Mouse (Mus musculus): Measurements from ENCODE around the gene Upk3b. TPM values are rescaled to one million over a fixed set of nuclear protein-coding genes. Genes with fewer than 3 reads are reported as not detected.

Gene Upk3b
- polyA plus RNA-seq, 1 experiment from 2014 or later: not detected

GRCm38 (mm10) chr5:136014877-136015276, 23.4 kb upstream of the Upk3b start:
- ATAC-seq (replicated peaks): no peak
- Histone ChIP-seq H3K4me3 (no peak overlapping the region), H3K4me2 (no peak overlapping the region), H3K36me3 (replicated peaks) (peaks cover 20% of the 10 kb centered on the region; the same call in 1 of the 2 replicates), H3K9ac (no peak overlapping the region), H3K4me1 (peaks cover 5% of the 10 kb centered on the region), H3K27ac (no peak overlapping the region), H3K9me3 (no peaks in the 10 kb centered on the region), H3K27me3 (replicated peaks) (no peaks in the 10 kb centered on the region)
- WGBS: 80% methylated on average over 10 of the region's 10 CpGs

GRCm38 (mm10) chr5:136015586-136015985, 22.7 kb upstream of the Upk3b start:
- Histone ChIP-seq H3K9ac (no peak overlapping the region), H3K4me3 (no peak overlapping the region), H3K4me1 (peaks cover 5% of the 10 kb centered on the region), H3K4me2 (no peak overlapping the region), H3K9me3 (no peaks in the 10 kb centered on the region), H3K36me3 (replicated peaks) (peaks cover 13% of the 10 kb centered on the region; the same call in 1 of the 2 replicates), H3K27me3 (replicated peaks) (no peaks in the 10 kb centered on the region), H3K27ac (peak overlapping the region; percentile 36; the same call in 1 of the 2 replicates)
- WGBS: 77% methylated on average over 10 of the region's 10 CpGs
- no peak for ATAC-seq (replicated peaks)

GRCm38 (mm10) chr5:136016014-136016876, 22.1 kb upstream of the Upk3b start:
- peaks cover 11% of the 10 kb centered on the region; the same call in 1 of the 2 replicates for H3K36me3 ChIP-seq (replicated peaks)
- 76% methylated on average over 10 of the region's 10 CpGs for WGBS
- no peak overlapping the region for H3K4me2 ChIP-seq
- no peak overlapping the region for H3K9ac ChIP-seq
- no peak overlapping the region for H3K27ac ChIP-seq
- H3K9me3 ChIP-seq: no peaks in the 10 kb centered on the region
- H3K4me3 ChIP-seq: no peak overlapping the region
- ATAC-seq (replicated peaks): no peak
- H3K27me3 ChIP-seq (replicated peaks): no peaks in the 10 kb centered on the region
- H3K4me1 ChIP-seq: peaks cover 5% of the 10 kb centered on the region

GRCm38 (mm10) chr5:136017262-136017661, 21.0 kb upstream of the Upk3b start:
- H3K9me3 ChIP-seq: no peaks in the 10 kb centered on the region
- peaks cover 5% of the 10 kb centered on the region for H3K4me1 ChIP-seq
- WGBS: 82% methylated on average over 6 of the region's 6 CpGs
- ATAC-seq (replicated peaks): no peak
- no peaks in the 10 kb centered on the region for H3K27me3 ChIP-seq (replicated peaks)
- no peak overlapping the region for H3K4me2 ChIP-seq
- H3K27ac ChIP-seq: no peak overlapping the region
- no peak overlapping the region for H3K9ac ChIP-seq
- peaks cover 3% of the 10 kb centered on the region; the same call in 1 of the 2 replicates for H3K36me3 ChIP-seq (replicated peaks)
- H3K4me3 ChIP-seq: no peak overlapping the region

GRCm38 (mm10) chr5:136018726-136019125, 19.6 kb upstream of the Upk3b start:
- H3K4me1 ChIP-seq: peaks cover 5% of the 10 kb centered on the region
- WGBS: 93% methylated on average over 2 of the region's 2 CpGs
- H3K9me3 ChIP-seq: no peaks in the 10 kb centered on the region
- no peak overlapping the region for H3K4me3 ChIP-seq
- ATAC-seq (replicated peaks): no peak
- H3K27me3 ChIP-seq (replicated peaks): no peaks in the 10 kb centered on the region
- no peaks in the 10 kb centered on the region for H3K36me3 ChIP-seq (replicated peaks)
- no peak overlapping the region for H3K4me2 ChIP-seq
- no peak overlapping the region for H3K27ac ChIP-seq
- no peak overlapping the region for H3K9ac ChIP-seq

- H3K27ac ChIP-seq: no peak overlapping the region
- no peak overlapping the region for H3K4me2 ChIP-seq
- no peak for ATAC-seq (replicated peaks)
- no peaks in the 10 kb centered on the region for H3K27me3 ChIP-seq (replicated peaks)
- WGBS: 42% methylated on average over 1 of the region's 1 CpGs
- H3K9me3 ChIP-seq: no peaks in the 10 kb centered on the region
- no peaks in the 10 kb centered on the region for H3K36me3 ChIP-seq (replicated peaks)
- peaks cover 5% of the 10 kb centered on the region for H3K4me1 ChIP-seq
- H3K9ac ChIP-seq: no peak overlapping the region
- no peak overlapping the region for H3K4me3 ChIP-seq
Measured at GRCm38 (mm10) chr5:136019907-136020306, 18.4 kb upstream of the Upk3b start.

GRCm38 (mm10) chr5:136025712-136026111, 12.6 kb upstream of the Upk3b start:
- Histone ChIP-seq H3K4me2 (no peak overlapping the region), H3K4me3 (no peak overlapping the region), H3K27me3 (replicated peaks) (no peaks in the 10 kb centered on the region), H3K36me3 (replicated peaks) (peaks cover 15% of the 10 kb centered on the region; the same call in 1 of the 2 replicates), H3K27ac (no peak overlapping the region), H3K9ac (no peak overlapping the region), H3K4me1 (no peaks in the 10 kb centered on the region), H3K9me3 (no peaks in the 10 kb centered on the region)
- no peak for ATAC-seq (replicated peaks)
- 82% methylated on average over 3 of the region's 3 CpGs for WGBS

- Histone ChIP-seq H3K27me3 (replicated peaks) (no peaks in the 10 kb centered on the region), H3K9me3 (no peaks in the 10 kb centered on the region), H3K9ac (no peak overlapping the region), H3K36me3 (replicated peaks) (peaks cover 15% of the 10 kb centered on the region; the same call in 1 of the 2 replicates), H3K4me3 (no peak overlapping the region), H3K27ac (no peak overlapping the region), H3K4me1 (no peaks in the 10 kb centered on the region), H3K4me2 (no peak overlapping the region)
- no peak for ATAC-seq (replicated peaks)
- 77% methylated on average over 9 of the region's 9 CpGs for WGBS
Measured at GRCm38 (mm10) chr5:136026859-136027258, 11.4 kb upstream of the Upk3b start.

GRCm38 (mm10) chr5:136027612-136028311, 10.5 kb upstream of the Upk3b start:
- WGBS: 76% methylated on average over 11 of the region's 11 CpGs
- H3K9ac ChIP-seq: no peak overlapping the region

GRCm38 (mm10) chr5:136034868-136035267, 3.4 kb upstream of the Upk3b start:
- 85% methylated on average over 4 of the region's 4 CpGs for WGBS
- Histone ChIP-seq H3K27me3 (replicated peaks) (no peaks in the 10 kb centered on the region), H3K4me3 (no peak overlapping the region), H3K4me1 (no peaks in the 10 kb centered on the region), H3K4me2 (no peak overlapping the region), H3K9me3 (no peaks in the 10 kb centered on the region), H3K27ac (no peak overlapping the region), H3K9ac (no peak overlapping the region), H3K36me3 (replicated peaks) (0 out of 2 replicates have a peak, but pooled peaks cover 5% of the 10 kb centered on the region)
- no peak for ATAC-seq (replicated peaks)

More at GRCm38 (mm10) chr5:136027612-136028311, 10.5 kb upstream of the Upk3b start:
- no peak for ATAC-seq (replicated peaks)
- no peaks in the 10 kb centered on the region for H3K4me1 ChIP-seq
- H3K27me3 ChIP-seq (replicated peaks): no peaks in the 10 kb centered on the region
- peaks cover 15% of the 10 kb centered on the region; the same call in 1 of the 2 replicates for H3K36me3 ChIP-seq (replicated peaks)
- no peaks in the 10 kb centered on the region for H3K9me3 ChIP-seq
- no peak overlapping the region for H3K4me3 ChIP-seq
- no peak overlapping the region for H3K4me2 ChIP-seq
- no peak overlapping the region for H3K27ac ChIP-seq

GRCm38 (mm10) chr5:136035285-136035684, 3.0 kb upstream of the Upk3b start:
- 82% methylated on average over 1 of the region's 1 CpGs for WGBS
- Histone ChIP-seq H3K4me3 (no peak overlapping the region), H3K27me3 (replicated peaks) (no peaks in the 10 kb centered on the region), H3K4me1 (no peaks in the 10 kb centered on the region), H3K9ac (no peak overlapping the region), H3K9me3 (no peaks in the 10 kb centered on the region), H3K36me3 (replicated peaks) (0 out of 2 replicates have a peak, but pooled peaks cover 4% of the 10 kb centered on the region), H3K4me2 (no peak overlapping the region), H3K27ac (no peak overlapping the region)
- ATAC-seq (replicated peaks): no peak

GRCm38 (mm10) chr5:136036667-136037066, 1.6 kb upstream of the Upk3b start:
- Histone ChIP-seq H3K4me3 (no peak overlapping the region), H3K27ac (no peak overlapping the region), H3K9me3 (no peaks in the 10 kb centered on the region), H3K9ac (no peak overlapping the region), H3K4me2 (no peak overlapping the region), H3K27me3 (replicated peaks) (no peaks in the 10 kb centered on the region), H3K4me1 (no peaks in the 10 kb centered on the region), H3K36me3 (replicated peaks) (no peaks in the 10 kb centered on the region)
- WGBS: 100% methylated on average over 1 of the region's 1 CpGs
- no peak for ATAC-seq (replicated peaks)
